Mouse (Mus musculus) thymus, postnatal 14 days (tissue): ENCODE measurements at regions not wholly inside any gene's neighbourhood (a gene's known extent, or its start where the extent isn't known, plus 50 kb on each side); places are given as distances from the start of the nearest gene placed in this dataset.

Experiments used
- DNase-seq: peaks from one replicate; pipeline ENCODE4 v3.0.0; 2021

- no peak for DNase-seq
Measured at GRCm38 (mm10) chr13:112003445-112003844, 194.7 kb upstream of the Map3k1 start.

GRCm38 (mm10) chr13:112004126-112004525, 195.3 kb upstream of the Map3k1 start:
- no peak for DNase-seq

- no peak for DNase-seq
Measured at GRCm38 (mm10) chr13:112005421-112005820, 196.6 kb upstream of the Map3k1 start.

GRCm38 (mm10) chr13:112008806-112009205, 200.0 kb upstream of the Map3k1 start:
- DNase-seq, result no peak

GRCm38 (mm10) chr13:112009288-112009687, 200.5 kb upstream of the Map3k1 start:
- no peak for DNase-seq

- DNase-seq, result no peak
Measured at GRCm38 (mm10) chr13:112010464-112010863, 201.7 kb upstream of the Map3k1 start.

- DNase-seq, result no peak
Measured at GRCm38 (mm10) chr13:112012640-112013039, 203.8 kb upstream of the Map3k1 start.

GRCm38 (mm10) chr13:112015083-112015482, 206.3 kb upstream of the Map3k1 start:
- DNase-seq, result no peak

GRCm38 (mm10) chr13:112016280-112016679, 207.5 kb upstream of the Map3k1 start:
- DNase-seq, result no peak

GRCm38 (mm10) chr13:112018497-112019281, 209.9 kb upstream of the Map3k1 start:
- DNase-seq, result no peak

- DNase-seq, result no peak
Measured at GRCm38 (mm10) chr13:112019575-112019974, 210.8 kb upstream of the Map3k1 start.

- DNase-seq, result no peak
Measured at GRCm38 (mm10) chr13:112023171-112023570, 214.4 kb upstream of the Map3k1 start.

GRCm38 (mm10) chr13:112024667-112025585, 216.1 kb upstream of the Map3k1 start:
- no peak for DNase-seq

- DNase-seq, result no peak
Measured at GRCm38 (mm10) chr13:112025586-112025950, 216.8 kb upstream of the Map3k1 start.

GRCm38 (mm10) chr13:112027736-112028135, 218.9 kb upstream of the Map3k1 start:
- no peak for DNase-seq

- DNase-seq, result no peak
Measured at GRCm38 (mm10) chr13:112031061-112031460, 222.3 kb upstream of the Map3k1 start.

- DNase-seq, result no peak
Measured at GRCm38 (mm10) chr13:112031631-112032320, 223.0 kb upstream of the Map3k1 start.

GRCm38 (mm10) chr13:112037731-112038380, 229.1 kb upstream of the Map3k1 start:
- no peak for DNase-seq

GRCm38 (mm10) chr13:112038556-112039304, 229.9 kb upstream of the Map3k1 start:
- no peak for DNase-seq

GRCm38 (mm10) chr13:112039422-112040145, 230.8 kb upstream of the Map3k1 start:
- no peak for DNase-seq

GRCm38 (mm10) chr13:112043524-112044246, 234.9 kb upstream of the Map3k1 start:
- no peak for DNase-seq
